Mouse (Mus musculus) hindbrain, embryonic 16.5 days (tissue): ENCODE results near the gene Mpp6. TPM values are rescaled to one million over a fixed set of nuclear protein-coding genes. Genes with fewer than 3 reads are reported as not detected.

Experiments used
- ATAC-seq: fragments of 200-750 bp; cut with Nextera tagmentation; 2 replicates; pipeline ENCODE4 v1.8.0; 2017; ENCODE audit warnings: moderate TSS enrichment, moderate library complexity
- H3K27ac ChIP-seq: fragments of 300-500 bp; sonication (generic); 2 replicates; pipeline ENCODE4 v1.5.1; 2014; ENCODE audit warnings: low read depth, mild to moderate bottlenecking, control low read depth, low read length, moderate library complexity
- H3K27me3 ChIP-seq: fragments of 300-500 bp; sonication (generic); replicated peaks from 2 replicates; pipeline ENCODE4 v1.6.1; 2014; ENCODE audit warnings: low read length; ENCODE audit not compliant: control insufficient read depth, insufficient read depth
- H3K36me3 ChIP-seq: fragments of 300-500 bp; sonication (generic); 2 replicates; pipeline ENCODE4 v1.6.1; 2014; ENCODE audit warnings: mild to moderate bottlenecking, low read length, moderate library complexity, mixed read lengths; ENCODE audit not compliant: control insufficient read depth, insufficient read depth
- H3K4me1 ChIP-seq: fragments of 300-500 bp; sonication (generic); 2 replicates; pipeline ENCODE4 v1.6.1; 2014; ENCODE audit warnings: low read depth, low read length; ENCODE audit not compliant: control insufficient read depth, insufficient read depth
- H3K4me2 ChIP-seq: fragments of 300-500 bp; sonication (generic); 2 replicates; pipeline ENCODE4 v1.6.1; 2014; ENCODE audit warnings: mild to moderate bottlenecking, low read length, control low read depth, moderate library complexity
- H3K4me3 ChIP-seq: fragments of 300-500 bp; sonication (generic); 2 replicates; pipeline ENCODE4 v1.5.1; 2014; ENCODE audit warnings: mild to moderate bottlenecking, low read length, control low read depth, moderate library complexity
- H3K9ac ChIP-seq: fragments of 300-500 bp; sonication (generic); 2 replicates; pipeline ENCODE4 v1.6.1; 2014; ENCODE audit warnings: low read depth, mild to moderate bottlenecking, control low read depth, low read length, moderate library complexity
- H3K9me3 ChIP-seq: fragments of 300-500 bp; sonication (generic); 2 replicates; pipeline ENCODE4 v1.6.1; 2014; ENCODE audit warnings: mild to moderate bottlenecking, low read length, moderate library complexity; ENCODE audit not compliant: control insufficient read depth
- WGBS: fragments of 180-500 bp; shearing (Covaris S2); extraction: QIAGEN DNeasy Blood & Tissue Kit; methylation state at CpG from one replicate; pipeline ENCODE4 v1.1.7; 2014; 5-methylcytosine and 5-hydroxymethylcytosine counted together
- polyA plus RNA-seq: library from polyadenylated mRNA; unstranded; fragments of >200 nt; fragmentation: Nextera tagmentation; extraction: Ambion mirVana; gene quantifications from 2 replicates; pipeline ENCODE4 v1.2.1, GENCODE M21; 2015

Gene Mpp6
- polyA plus RNA-seq, 1 experiment from 2014 or later = 51.5 TPM

DNA sequence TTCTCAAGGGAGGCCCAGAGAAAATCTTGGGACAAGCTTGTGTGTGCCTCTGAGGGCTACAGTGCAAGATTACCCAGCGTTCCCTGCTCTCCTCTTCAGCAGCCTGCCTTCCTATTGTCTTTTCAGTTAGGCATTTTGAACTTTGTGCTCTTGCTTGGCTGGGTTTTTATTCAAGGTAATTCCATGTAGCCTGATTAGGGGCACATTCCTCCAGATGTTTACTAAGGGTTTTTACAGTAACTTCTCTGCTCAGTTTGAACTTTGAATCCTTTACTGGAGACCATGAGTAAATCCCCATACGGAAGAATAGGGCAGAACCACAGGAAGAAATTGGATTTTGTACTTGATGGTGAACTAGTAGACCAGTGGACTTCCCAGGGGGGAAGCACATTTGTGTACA lies 16.3 kb downstream of the Mpp6 start:
- Histone ChIP-seq H3K4me2 (no peak overlapping the region), H3K4me3 (no peak overlapping the region), H3K27ac (no peak overlapping the region), H3K9ac (no peak overlapping the region), H3K36me3 (0 out of 2 replicates have a peak, but pooled peaks cover 2% of the 10 kb centered on the region), H3K4me1 (no peaks in the 10 kb centered on the region), H3K27me3 (no peaks in the 10 kb centered on the region), H3K9me3 (0 out of 2 replicates have a peak, but pooled peaks cover 2% of the 10 kb centered on the region)
- 88% methylated on average over 2 of the region's 2 CpGs for WGBS
- ATAC-seq = no peak

DNA sequence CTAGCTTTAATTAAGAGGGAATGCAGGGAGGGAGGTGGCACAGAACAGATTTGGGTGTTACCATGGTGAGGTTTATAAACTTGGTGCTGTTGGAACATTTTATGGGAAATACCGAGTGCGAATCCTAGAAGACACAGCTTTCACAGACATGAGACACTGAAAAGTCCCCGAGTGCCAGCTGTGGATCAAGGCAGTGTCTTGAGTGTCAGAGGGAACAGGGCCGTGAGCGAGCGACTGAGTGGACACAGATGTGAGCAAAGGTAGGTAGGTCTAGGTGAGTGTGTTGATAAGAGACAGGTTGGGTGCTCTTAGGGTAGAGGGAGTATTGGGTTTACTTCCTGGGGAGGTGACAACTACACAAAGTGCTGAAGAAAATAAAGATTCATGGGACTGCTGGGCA lies 17.5 kb downstream of the Mpp6 start:
- no peaks in the 10 kb centered on the region for H3K4me1 ChIP-seq

DNA sequence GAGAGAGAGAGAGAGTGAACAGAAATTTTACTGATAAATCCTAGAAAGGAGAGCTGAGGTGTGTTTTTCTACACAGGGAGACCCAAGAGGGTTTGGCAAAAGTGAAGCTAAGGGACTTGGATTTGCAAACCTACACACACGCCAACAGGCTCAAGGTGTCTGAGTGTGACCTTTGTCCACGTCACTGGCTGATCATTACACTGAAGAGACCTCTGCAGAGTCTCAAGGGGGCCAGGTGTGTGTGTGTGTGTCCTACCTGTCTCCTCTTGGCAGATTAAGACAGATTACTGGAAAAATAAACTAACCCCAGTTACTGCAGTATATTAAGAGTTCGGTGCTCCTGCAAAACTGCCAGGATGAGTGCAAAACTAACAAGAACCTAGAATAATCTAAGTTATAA lies 27.6 kb downstream of the Mpp6 start:
- H3K9me3 ChIP-seq = no peaks in the 10 kb centered on the region
- no peak overlapping the region for H3K4me2 ChIP-seq
- H3K4me1 ChIP-seq = no peaks in the 10 kb centered on the region
- 90% methylated on average over 3 of the region's 3 CpGs for WGBS
- no peak overlapping the region for H3K27ac ChIP-seq
- H3K4me3 ChIP-seq = no peak overlapping the region
- no peaks in the 10 kb centered on the region for H3K27me3 ChIP-seq
- no peak for ATAC-seq
- H3K9ac ChIP-seq = no peak overlapping the region
- H3K36me3 ChIP-seq = no peaks in the 10 kb centered on the region

More for the DNA sequence above, 17.5 kb downstream of the Mpp6 start:
- Histone ChIP-seq H3K4me3 (no peak overlapping the region), H3K27me3 (no peaks in the 10 kb centered on the region), H3K36me3 (0 out of 2 replicates have a peak, but pooled peaks cover 2% of the 10 kb centered on the region), H3K27ac (no peak overlapping the region), H3K9me3 (0 out of 2 replicates have a peak, but pooled peaks cover 2% of the 10 kb centered on the region), H3K4me2 (no peak overlapping the region), H3K9ac (no peak overlapping the region)
- WGBS = 98% methylated on average over 6 of the region's 6 CpGs
- ATAC-seq = no peak

DNA sequence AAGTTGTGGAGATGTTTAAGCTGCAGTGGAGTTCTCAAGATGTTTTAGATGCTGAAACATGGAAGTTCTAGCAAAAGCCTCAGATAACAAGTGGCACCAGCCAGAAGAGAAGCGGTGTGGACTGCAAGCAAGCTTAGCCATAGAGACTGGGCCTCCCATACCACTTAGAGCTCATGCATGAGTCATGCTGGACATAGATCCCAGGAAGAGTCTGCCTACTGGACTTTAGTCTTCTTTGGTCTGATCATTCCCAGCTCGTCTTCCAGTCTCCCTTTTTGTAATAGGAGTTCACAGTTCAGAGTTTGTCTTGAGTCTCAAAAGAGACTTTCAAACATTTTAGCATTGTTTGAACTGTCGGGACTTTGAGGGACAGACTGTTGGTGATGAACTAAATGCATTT lies 29.5 kb downstream of the Mpp6 start:
- ATAC-seq = no peak
- WGBS = 85% methylated on average over 3 of the region's 3 CpGs

DNA sequence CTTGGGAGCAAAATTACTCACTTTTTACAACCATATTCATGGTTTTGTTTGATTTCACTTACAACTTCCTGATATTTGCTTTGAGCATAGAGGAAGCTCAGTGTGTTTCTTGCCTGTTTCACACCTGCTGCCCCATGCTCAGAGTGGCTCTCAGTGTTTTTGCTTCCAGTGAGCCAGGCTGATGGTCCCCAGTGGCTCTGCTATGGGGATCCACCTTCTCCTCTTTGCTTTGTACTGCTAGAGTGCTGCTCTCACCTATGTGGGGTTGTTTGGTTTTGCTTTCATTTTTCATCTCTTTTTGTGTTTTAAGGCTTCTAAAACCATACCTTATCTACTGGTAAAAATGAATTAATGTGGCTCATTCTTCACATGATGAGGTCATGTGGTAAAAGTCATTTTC lies 36.1 kb downstream of the Mpp6 start:
- no peak overlapping the region for H3K9ac ChIP-seq
- H3K27ac ChIP-seq = no peak overlapping the region
- no peaks in the 10 kb centered on the region for H3K36me3 ChIP-seq
- no peaks in the 10 kb centered on the region for H3K27me3 ChIP-seq
- no peaks in the 10 kb centered on the region for H3K4me1 ChIP-seq
- H3K4me2 ChIP-seq = no peak overlapping the region
- no peak for ATAC-seq
- no peaks in the 10 kb centered on the region for H3K9me3 ChIP-seq
- no peak overlapping the region for H3K4me3 ChIP-seq

More for the DNA sequence above, 29.5 kb downstream of the Mpp6 start:
- Histone ChIP-seq H3K27me3 (no peaks in the 10 kb centered on the region), H3K4me3 (no peak overlapping the region), H3K9me3 (no peaks in the 10 kb centered on the region), H3K4me2 (no peak overlapping the region), H3K4me1 (no peaks in the 10 kb centered on the region), H3K9ac (no peak overlapping the region), H3K36me3 (no peaks in the 10 kb centered on the region), H3K27ac (no peak overlapping the region)

DNA sequence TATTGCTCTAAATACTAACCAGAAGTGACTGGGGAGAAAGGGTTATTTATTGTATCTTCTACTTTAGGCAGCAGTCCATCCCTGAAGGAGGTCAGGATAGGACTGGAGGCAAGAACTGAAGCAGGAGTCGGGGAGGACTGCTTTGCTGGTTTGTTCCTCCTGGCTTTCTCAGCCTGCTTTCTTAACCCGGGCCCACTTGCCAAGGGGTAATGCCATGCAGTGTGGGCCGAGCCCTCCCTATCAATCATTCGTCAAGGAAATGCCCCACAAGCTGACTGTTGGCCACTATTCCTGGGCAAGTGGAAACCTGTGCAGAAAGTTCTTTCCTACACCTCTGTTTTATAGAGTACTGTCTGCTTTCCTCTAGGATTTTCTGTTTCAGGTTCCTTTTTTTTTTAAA lies 39.3 kb downstream of the Mpp6 start:
- no peaks in the 10 kb centered on the region for H3K9me3 ChIP-seq
- H3K4me2 ChIP-seq = no peak overlapping the region
- no peak overlapping the region for H3K4me3 ChIP-seq
- no peak overlapping the region for H3K27ac ChIP-seq
- no peak overlapping the region for H3K9ac ChIP-seq
- no peaks in the 10 kb centered on the region for H3K27me3 ChIP-seq
- H3K4me1 ChIP-seq = no peaks in the 10 kb centered on the region
- no peak for ATAC-seq
- no peaks in the 10 kb centered on the region for H3K36me3 ChIP-seq
- 93% methylated on average over 4 of the region's 4 CpGs for WGBS

DNA sequence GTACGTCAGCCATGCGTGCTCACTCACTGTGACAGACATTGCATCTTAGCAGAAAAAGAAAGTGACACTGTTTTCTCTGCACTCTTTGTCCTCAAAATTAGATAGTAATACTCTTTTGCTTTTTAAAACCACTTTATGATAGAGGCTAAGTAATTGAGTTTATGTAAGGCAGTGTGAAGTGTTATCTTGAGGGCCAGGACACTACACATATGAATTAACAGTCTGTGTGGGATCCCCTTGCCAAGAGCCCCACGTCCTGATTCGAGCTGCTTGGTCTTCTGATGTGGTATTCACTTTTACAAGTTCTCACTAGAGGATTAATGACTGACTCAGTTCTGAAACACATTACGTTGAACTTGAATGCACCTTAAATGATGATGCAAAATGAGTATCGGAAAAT lies 49.8 kb downstream of the Mpp6 start:
- ATAC-seq = no peak
- H3K4me1 ChIP-seq = no peaks in the 10 kb centered on the region
- no peak overlapping the region for H3K4me3 ChIP-seq
- no peak overlapping the region for H3K4me2 ChIP-seq
- no peak overlapping the region for H3K27ac ChIP-seq
- H3K9me3 ChIP-seq = no peaks in the 10 kb centered on the region
- no peaks in the 10 kb centered on the region for H3K27me3 ChIP-seq
- WGBS = 74% methylated on average over 6 of the region's 6 CpGs
- H3K36me3 ChIP-seq = no peaks in the 10 kb centered on the region
- no peak overlapping the region for H3K9ac ChIP-seq

DNA sequence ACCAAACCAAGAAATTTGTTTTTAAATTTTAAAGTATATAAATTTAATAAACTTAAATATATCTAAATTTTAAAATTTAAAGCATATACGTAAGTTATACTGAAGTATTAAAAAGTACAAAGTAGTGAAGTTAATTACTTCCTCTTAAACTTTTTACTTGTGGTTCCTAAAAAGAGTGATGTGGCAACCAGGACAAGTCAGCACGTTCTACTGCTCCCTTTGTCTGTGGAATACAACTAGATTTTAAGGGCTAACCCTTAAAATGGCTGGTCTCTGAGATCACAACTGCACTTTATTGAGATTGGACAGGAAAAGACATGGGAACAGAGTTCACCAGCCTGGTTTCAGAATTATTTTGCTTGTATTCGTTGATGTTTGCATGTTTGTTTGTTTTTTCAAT lies 53.0 kb downstream of the Mpp6 start:
- Histone ChIP-seq H3K9me3 (no peaks in the 10 kb centered on the region), H3K9ac (no peak overlapping the region), H3K4me1 (no peaks in the 10 kb centered on the region), H3K27me3 (no peaks in the 10 kb centered on the region), H3K4me2 (no peak overlapping the region), H3K4me3 (no peak overlapping the region), H3K27ac (no peak overlapping the region), H3K36me3 (no peaks in the 10 kb centered on the region)
- ATAC-seq = no peak
- 90% methylated on average over 3 of the region's 3 CpGs for WGBS

DNA sequence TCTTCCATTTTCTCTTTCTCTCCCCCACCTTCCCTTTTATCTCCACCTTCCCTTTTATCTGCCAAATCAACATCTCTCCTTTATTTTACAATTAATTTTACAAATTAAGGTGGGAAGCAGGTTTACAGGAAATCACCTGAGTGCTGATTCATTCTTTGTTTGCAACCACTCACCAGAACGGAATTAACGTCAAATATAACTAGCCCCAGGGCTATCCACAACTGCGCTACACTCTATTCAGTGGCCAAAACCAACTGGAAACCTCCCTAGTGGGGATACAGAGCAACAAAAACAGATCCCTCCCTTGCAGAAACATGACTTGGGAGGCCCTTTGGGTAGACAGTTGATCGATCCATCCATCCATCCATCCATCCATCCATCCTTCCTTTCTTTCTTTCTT lies 58.8 kb downstream of the Mpp6 start:
- 92% methylated on average over 4 of the region's 4 CpGs for WGBS
- Histone ChIP-seq H3K36me3 (no peaks in the 10 kb centered on the region), H3K27ac (no peak overlapping the region), H3K9ac (no peak overlapping the region), H3K4me2 (no peak overlapping the region), H3K4me3 (no peak overlapping the region), H3K27me3 (no peaks in the 10 kb centered on the region), H3K9me3 (no peaks in the 10 kb centered on the region), H3K4me1 (no peaks in the 10 kb centered on the region)
- ATAC-seq = no peak

DNA sequence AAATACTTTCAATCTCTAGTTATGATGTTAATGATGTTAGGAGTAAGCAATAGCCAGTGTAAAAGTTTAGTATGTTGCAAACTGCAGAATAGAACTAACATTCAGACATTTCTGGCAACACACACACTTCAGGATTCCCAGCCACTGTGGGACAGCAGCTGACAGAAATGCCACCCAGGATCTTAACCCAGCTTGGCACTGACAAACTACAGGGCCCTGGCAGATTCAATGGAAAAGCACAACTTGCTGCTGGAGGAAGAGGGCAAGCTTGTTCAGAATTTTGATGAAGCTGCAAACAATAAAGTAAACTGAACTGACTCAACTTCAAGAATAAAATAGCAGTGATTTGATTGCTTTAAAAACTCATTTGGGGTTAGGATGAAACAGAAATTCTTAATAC lies 59.7 kb downstream of the Mpp6 start:
- H3K9ac ChIP-seq = no peak overlapping the region
- H3K4me2 ChIP-seq = no peak overlapping the region
- no peaks in the 10 kb centered on the region for H3K27me3 ChIP-seq
- no peak overlapping the region for H3K27ac ChIP-seq
- H3K4me3 ChIP-seq = no peak overlapping the region
- H3K36me3 ChIP-seq = no peaks in the 10 kb centered on the region
- no peaks in the 10 kb centered on the region for H3K4me1 ChIP-seq
- no peaks in the 10 kb centered on the region for H3K9me3 ChIP-seq
- ATAC-seq = no peak
